In genomic region chr6:136173191-136173896, GRCm38 (mm10) we compare ENCODE assay signal across 8 mouse cellular contexts. TPM values are rescaled to one million over a fixed set of nuclear protein-coding genes. Genes with fewer than 3 reads are reported as not detected.
DNase-seq lines count a peak whose midpoint lies in the region; ATAC-seq lines count a peak whose summit lies in the region.

Gene Grin2b (minus strand): TSS chr6:136173511.

- DNase-seq in heart, embryonic 10.5 days (ENCODE audit: low spot score), result peak; percentile 76
- no peak for DNase-seq in heart, adult 18-20 months
- DNase-seq in brain, adult 2 months (ENCODE audit: low read depth, low spot score), result peak; percentile 90
- DNase-seq in forelimb bud, embryonic 11.5 days (ENCODE audit: low read depth, low spot score), result peak; percentile 59
- peak; percentile 75 to 81 for DNase-seq in layer of hippocampus, postnatal 14 days (ENCODE audit: low spot score in 2 of 2)
- no peak for DNase-seq in gastrocnemius, postnatal 36 days

- no peak within 1 kb of the TSS for H3K27ac ChIP-seq in heart, embryonic 10.5 days
- no peak within 1 kb of the TSS for H3K27ac ChIP-seq in stomach, embryonic 16.5 days (ENCODE audit: low read length)

- ATAC-seq in megakaryocyte progenitor cell, adult 5-6 weeks (replicated peaks; ENCODE audit: poor library complexity), result 0 out of 2 replicates have a peak, but pooled peaks have one; percentile 9
- ATAC-seq in stomach, embryonic 16.5 days (ENCODE audit: insufficient read depth, low FRiP score), result peak; percentile 69; the same call in 1 of the 2 replicates

- H3K4me2 ChIP-seq in stomach, embryonic 16.5 days (ENCODE audit: low read depth, low read length), result peak within 1 kb of the TSS; percentile 67

- H3K27me3 ChIP-seq in heart, embryonic 10.5 days (ENCODE audit: insufficient read depth, poor library complexity, severe bottlenecking), result peaks cover 54% of the 10 kb centered on the region
- H3K27me3 ChIP-seq in stomach, embryonic 16.5 days (ENCODE audit: control insufficient read depth, insufficient read depth, low read length), result peaks cover 28% of the 10 kb centered on the region

- no peaks in the 10 kb centered on the region for H3K36me3 ChIP-seq in heart, embryonic 10.5 days
- no peaks in the 10 kb centered on the region for H3K36me3 ChIP-seq in stomach, embryonic 16.5 days (ENCODE audit: control insufficient read depth, insufficient read depth, low read length)

- H3K9me3 ChIP-seq in heart, embryonic 10.5 days, result no peaks in the 10 kb centered on the region
- H3K9me3 ChIP-seq in stomach, embryonic 16.5 days (replicated peaks; ENCODE audit: control insufficient read depth, low read length), result no peaks in the 10 kb centered on the region

- WGBS in heart, embryonic 10.5 days, result 3% methylated on average over 30 of the region's 30 CpGs
- 1% methylated on average over 29 of the region's 30 CpGs for WGBS in stomach, embryonic 16.5 days

- peaks cover 16% of the 10 kb centered on the region for H3K4me1 ChIP-seq in heart, embryonic 10.5 days
- H3K4me1 ChIP-seq in stomach, embryonic 16.5 days (ENCODE audit: control insufficient read depth, insufficient read depth, low read length), result peaks cover 8% of the 10 kb centered on the region; the same call in 1 of the 2 replicates

- intact Hi-C loops in gastrocnemius, postnatal 36 days (cut with DNase I), result loop anchor here (10.0 kb wide), 1 partner anchor 269 kb away; no protein-coding TSS in a partner anchor

- peak within 1 kb of the TSS; percentile 31 for H3K9ac ChIP-seq in stomach, embryonic 16.5 days (ENCODE audit: low read length)

- peak within 1 kb of the TSS; percentile 66 for H3K4me3 ChIP-seq in heart, embryonic 10.5 days
- peak within 1 kb of the TSS; percentile 41 for H3K4me3 ChIP-seq in stomach, embryonic 16.5 days (replicated peaks; ENCODE audit: low read length)

RNA-seq across cellular contexts. Expression of gene Grin2b, which starts in this region (rescaled TPM):
- polyA plus RNA-seq in heart, embryonic 10.5 days (2016; fragmentation: Nextera tagmentation; extraction: Ambion mirVana), result 0.07 and 0.15 TPM in 2 replicates
- under 1 TPM in 1 of 2 experiments, not detected in 1; under 0.01 TPM for total RNA-seq in heart, adult 18-20 months (2021)
- total RNA-seq in layer of hippocampus, postnatal 14 days (2021), result 100 to 1,000 TPM; 348 to 384 TPM
- total RNA-seq in megakaryocyte progenitor cell, adult 5-6 weeks (2015), result not detected in 2 replicates
- not detected in 2 replicates for total RNA-seq in megakaryocyte progenitor cell, adult 5-6 weeks (2017)
- polyA plus RNA-seq in stomach, embryonic 16.5 days (2015; fragmentation: Nextera tagmentation; extraction: Ambion mirVana), result 0.09 and 0.32 TPM in 2 replicates
- under 1 TPM; 0.02 to 0.03 TPM for total RNA-seq in gastrocnemius, postnatal 36 days (2021)

Comparison
In these comparisons a context has a peak if more than half of its experiments do, and no peak if none do; other contexts are left out.
1. RNA of gene Grin2b (total RNA-seq): 348 to 384 TPM in layer of hippocampus, postnatal 14 days; 0.02 to 0.03 TPM in gastrocnemius, postnatal 36 days, under 0.01 TPM in heart, adult 18-20 months and not detected in megakaryocyte progenitor cell, adult 5-6 weeks; every median in the first group is over 100 times any median in the second.
2. Peak in DNase-seq and H3K4me3 ChIP-seq in heart, embryonic 10.5 days; RNA of the gene not detected or under 1 TPM.
3. Peak in ATAC-seq in megakaryocyte progenitor cell, adult 5-6 weeks; RNA of the gene not detected or under 1 TPM.
4. Peak in ATAC-seq, H3K4me3 ChIP-seq, H3K9ac ChIP-seq and H3K4me2 ChIP-seq in stomach, embryonic 16.5 days; RNA of the gene not detected or under 1 TPM.
5. DNase-seq: peak in brain, adult 2 months (single experiment), forelimb bud, embryonic 11.5 days (single experiment) and layer of hippocampus, postnatal 14 days (2 of 2); none in heart, adult 18-20 months (0 of 2) and gastrocnemius, postnatal 36 days (0 of 2).